Mouse (Mus musculus) liver, embryonic 13.5 days (tissue): Measurements from ENCODE around the gene Dnm3. TPM values are rescaled to one million over a fixed set of nuclear protein-coding genes. Genes with fewer than 3 reads are reported as not detected.
A peak's percentile ranks its signal among the peaks of the same experiment; 100 is the strongest.

ENCODE experiments used
- ATAC-seq: fragments of 200-750 bp; cut with Nextera tagmentation; 2 replicates; pipeline ENCODE4 v1.8.0; 2017; ENCODE audit warnings: low read depth, mild to moderate bottlenecking, moderate number of reproducible peaks, moderate library complexity
- DNase-seq: peaks from one replicate; pipeline ENCODE4 v3.0.0; 2022
- H3K27ac ChIP-seq: fragments of 300-500 bp; sonication (generic); 2 replicates; pipeline ENCODE4 v1.5.1; 2015; ENCODE audit warnings: moderate library complexity, mild to moderate bottlenecking, inconsistent platforms
- H3K27me3 ChIP-seq: fragments of 300-500 bp; sonication (generic); 2 replicates; pipeline ENCODE4 v1.6.1; 2015; ENCODE audit warnings: mild to moderate bottlenecking, inconsistent platforms
- H3K36me3 ChIP-seq: fragments of 300-500 bp; sonication (generic); 2 replicates; pipeline ENCODE4 v1.6.1; 2015; ENCODE audit warnings: mild to moderate bottlenecking, inconsistent platforms
- H3K4me1 ChIP-seq: fragments of 300-500 bp; sonication (generic); replicated peaks from 2 replicates; pipeline ENCODE4 v1.6.1; 2015; ENCODE audit warnings: inconsistent platforms
- H3K4me2 ChIP-seq: fragments of 300-500 bp; sonication (generic); 2 replicates; pipeline ENCODE4 v1.6.1; 2015; ENCODE audit warnings: inconsistent platforms, mild to moderate bottlenecking, moderate library complexity
- H3K4me3 ChIP-seq: fragments of 300-500 bp; sonication (generic); replicated peaks from 2 replicates; pipeline ENCODE4 v1.5.1; 2015; ENCODE audit warnings: mild to moderate bottlenecking, inconsistent platforms
- H3K9ac ChIP-seq: fragments of 300-500 bp; sonication (generic); 2 replicates; pipeline ENCODE4 v1.6.1; 2015; ENCODE audit warnings: mild to moderate bottlenecking, inconsistent platforms
- H3K9me3 ChIP-seq: fragments of 300-500 bp; sonication (generic); replicated peaks from 2 replicates; pipeline ENCODE4 v1.6.1; 2016; ENCODE audit warnings: inconsistent platforms
- WGBS: fragments of 180-500 bp; shearing (Covaris S2); methylation state at CpG from one replicate; pipeline ENCODE4 v1.1.7; 2015; ENCODE audit not compliant: insufficient replicate concordance; 5-methylcytosine and 5-hydroxymethylcytosine counted together
- polyA plus RNA-seq: library from polyadenylated mRNA; unstranded; fragments of >200 nt; fragmentation: Nextera tagmentation; extraction: Ambion mirVana; gene quantifications from 2 replicates; pipeline ENCODE4 v1.2.1, GENCODE M21; 2015

Gene Dnm3
- polyA plus RNA-seq, 1 experiment from 2014 or later = 1.2 TPM

DNA sequence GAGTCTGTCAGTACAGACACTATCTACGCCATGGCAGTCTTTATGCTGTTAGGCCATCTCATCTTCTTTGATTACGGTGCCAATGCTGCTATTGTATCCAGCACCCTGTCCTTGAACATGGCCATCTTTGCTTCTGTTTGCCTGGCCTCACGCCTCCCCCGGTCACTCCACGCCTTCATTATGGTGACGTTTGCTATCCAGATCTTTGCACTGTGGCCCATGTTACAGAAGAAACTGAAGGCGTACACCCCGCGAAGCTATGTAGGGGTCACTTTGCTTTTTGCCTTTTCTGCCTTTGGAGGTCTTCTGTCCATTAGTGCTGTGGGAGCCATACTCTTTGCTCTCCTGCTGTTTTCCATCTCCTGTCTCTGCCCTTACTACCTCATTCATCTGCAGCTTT, 507.0 kb downstream of the Dnm3 start:
- 88% methylated on average over 9 of the region's 9 CpGs for WGBS
- H3K9ac ChIP-seq = no peak overlapping the region
- no peak overlapping the region for H3K27ac ChIP-seq
- H3K4me3 ChIP-seq = no peak overlapping the region
- no peaks in the 10 kb centered on the region; the same call in 1 of the 2 replicates for H3K27me3 ChIP-seq
- peaks cover 36% of the 10 kb centered on the region for H3K4me1 ChIP-seq
- H3K4me2 ChIP-seq = peak overlapping the region; percentile 66; the same call in 1 of the 2 replicates
- H3K9me3 ChIP-seq = no peaks in the 10 kb centered on the region
- peaks cover 10% of the 10 kb centered on the region for H3K36me3 ChIP-seq
- DNase-seq (no peak), ATAC-seq (no peak)

DNA sequence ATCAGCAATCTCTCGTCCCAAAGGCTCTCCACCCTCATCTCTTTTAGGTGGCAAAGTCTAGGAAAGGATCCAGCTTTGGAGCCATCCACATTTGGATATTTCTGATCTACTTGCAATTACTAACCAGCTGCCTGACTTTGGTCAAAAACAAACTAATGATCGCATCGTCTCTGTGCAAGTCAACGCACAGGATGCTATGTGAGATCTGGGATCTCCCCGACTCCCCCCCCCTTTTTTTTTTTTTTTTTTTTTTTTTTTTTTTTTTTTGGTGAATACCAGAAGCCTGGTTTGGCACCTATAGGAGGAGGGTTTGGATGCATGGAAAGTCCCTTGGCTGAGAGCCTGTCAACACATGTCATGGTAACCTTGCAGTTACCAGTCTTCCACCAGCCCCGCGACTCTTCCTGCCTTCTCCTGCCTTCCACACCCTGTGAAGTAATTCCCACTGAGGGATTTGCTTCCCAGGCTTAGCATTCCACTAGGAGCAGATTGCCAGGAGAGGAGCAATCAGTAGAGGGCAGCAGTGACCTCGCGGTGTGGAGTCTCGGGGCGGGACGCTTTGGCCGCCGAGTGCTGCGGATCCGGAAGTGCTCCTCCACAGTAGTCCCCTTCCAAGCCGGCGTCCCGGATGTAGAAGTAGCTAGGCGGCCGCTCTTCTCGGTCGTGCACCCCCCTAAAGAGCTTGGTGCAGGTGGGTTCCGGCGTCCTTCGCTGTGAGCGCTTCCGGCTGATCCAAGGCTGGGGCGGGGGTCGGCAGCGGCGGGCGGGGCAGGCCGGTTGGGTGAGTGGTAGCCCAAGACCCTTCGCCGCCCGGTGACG, 509.0 kb downstream of the Dnm3 start, which contains the start of gene Pigc:
TSS of gene Pigc (plus strand) at position 598 of the 819 bp plus-strand sequence.
- Histone ChIP-seq H3K27ac (peak within 1 kb of the TSS; percentile 67), H3K4me1 (peaks cover 23% of the 10 kb centered on the region), H3K36me3 (peaks cover 10% of the 10 kb centered on the region), H3K9ac (peak within 1 kb of the TSS; percentile 85), H3K27me3 (peaks cover 7% of the 10 kb centered on the region; the same call in 1 of the 2 replicates), H3K9me3 (no peaks in the 10 kb centered on the region), H3K4me2 (peak within 1 kb of the TSS; percentile 66), H3K4me3 (peak within 1 kb of the TSS; percentile 72)
- DNase-seq (peak; percentile 84), ATAC-seq (peak; percentile 98)
- WGBS = 5% methylated on average over 38 of the region's 38 CpGs

DNA sequence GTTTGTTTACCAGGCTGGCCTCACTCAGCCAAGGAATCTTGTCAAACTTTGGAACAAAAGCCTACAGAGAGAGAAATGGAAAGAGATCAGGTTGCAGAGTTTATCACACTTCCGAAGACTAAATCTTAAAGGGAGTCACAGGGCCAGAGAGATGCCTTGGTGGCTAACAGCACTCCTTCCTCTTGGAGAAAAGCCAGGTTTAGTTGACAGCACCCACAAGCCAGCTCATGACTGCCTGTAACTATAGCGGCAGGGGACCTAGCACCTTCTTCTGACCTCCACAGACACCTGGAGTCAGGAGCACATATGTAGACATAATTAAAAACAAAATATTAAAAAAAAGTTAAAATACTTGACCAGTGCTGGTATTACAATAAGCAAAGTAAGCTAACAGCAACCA, 509.9 kb downstream of the Dnm3 start:
- H3K27ac ChIP-seq = no peak overlapping the region
- no peak overlapping the region for H3K4me2 ChIP-seq
- H3K27me3 ChIP-seq = peaks cover 7% of the 10 kb centered on the region; the same call in 1 of the 2 replicates
- H3K4me3 ChIP-seq = no peak overlapping the region
- no peak overlapping the region for H3K9ac ChIP-seq
- no peaks in the 10 kb centered on the region for H3K9me3 ChIP-seq
- peaks cover 10% of the 10 kb centered on the region for H3K36me3 ChIP-seq
- 81% methylated on average over 2 of the region's 2 CpGs for WGBS
- H3K4me1 ChIP-seq = peaks cover 18% of the 10 kb centered on the region
- DNase-seq (no peak), ATAC-seq (no peak)

- WGBS = 46% methylated on average over 3 of the region's 3 CpGs
- no peak for DNase-seq
Observed at GRCm38 (mm10) chr1:161962465-161963377, 515.1 kb downstream of the Dnm3 start.

DNA sequence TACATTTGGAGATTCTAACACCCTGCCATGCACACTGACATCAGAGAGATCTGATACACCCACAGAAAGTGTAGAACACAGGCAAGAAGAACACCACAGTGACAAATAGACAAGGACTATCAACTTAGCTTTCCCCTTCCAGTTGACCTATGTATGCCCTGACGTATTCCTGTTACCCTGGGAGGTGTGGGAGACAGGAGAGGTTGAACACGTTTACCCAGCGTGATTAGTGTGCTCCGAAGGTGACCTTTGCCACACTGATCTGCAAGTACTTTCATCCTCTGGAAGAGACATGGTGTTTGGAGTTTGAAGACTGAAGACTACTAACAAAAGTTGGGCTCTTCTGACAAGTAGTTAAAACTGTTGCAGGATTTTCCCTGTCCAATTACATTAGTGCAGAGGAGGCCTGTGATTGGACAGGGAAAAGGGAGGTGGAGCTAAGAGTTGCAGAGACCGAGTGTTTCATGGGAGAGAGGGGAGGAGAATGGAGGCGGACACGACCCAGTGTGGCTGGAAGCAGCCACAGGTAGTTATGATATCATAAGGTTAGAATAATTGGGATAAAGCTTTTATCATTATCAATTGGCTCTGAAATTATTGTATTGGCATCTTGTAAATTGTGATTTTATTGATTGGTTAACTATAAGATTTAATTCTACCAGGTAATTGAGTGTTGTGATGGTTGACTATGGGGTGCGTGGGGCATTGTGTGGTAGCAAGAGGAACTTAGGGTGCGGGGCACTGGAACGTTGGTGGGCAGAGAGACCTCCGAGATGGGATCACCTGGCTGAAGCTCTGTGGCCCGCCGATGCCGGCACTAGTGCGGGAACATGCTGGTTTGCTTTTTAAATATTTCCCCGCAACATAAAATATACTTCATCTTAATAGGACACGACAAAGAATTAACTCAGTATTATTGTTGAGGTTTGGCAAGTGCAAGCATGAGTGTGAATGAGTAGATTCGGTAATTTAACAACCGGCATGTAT, 519.6 kb downstream of the Dnm3 start:
- ATAC-seq = no peak
- 73% methylated on average over 19 of the region's 19 CpGs for WGBS
- no peaks in the 10 kb centered on the region for H3K36me3 ChIP-seq
- DNase-seq = no peak
- no peaks in the 10 kb centered on the region for H3K4me1 ChIP-seq
- H3K9ac ChIP-seq = no peak overlapping the region
- no peak overlapping the region for H3K27ac ChIP-seq
- no peaks in the 10 kb centered on the region for H3K27me3 ChIP-seq
- H3K9me3 ChIP-seq = no peaks in the 10 kb centered on the region
- H3K4me3 ChIP-seq = no peak overlapping the region
- H3K4me2 ChIP-seq = no peak overlapping the region

More at GRCm38 (mm10) chr1:161962465-161963377, 515.1 kb downstream of the Dnm3 start:
- no peak overlapping the region for H3K4me2 ChIP-seq
- H3K27ac ChIP-seq = no peak overlapping the region; the same call in 1 of the 2 replicates
- no peak for ATAC-seq
- no peak overlapping the region for H3K9ac ChIP-seq
- no peak overlapping the region for H3K4me3 ChIP-seq
- peaks cover 7% of the 10 kb centered on the region; the same call in 1 of the 2 replicates for H3K27me3 ChIP-seq
- no peaks in the 10 kb centered on the region for H3K4me1 ChIP-seq
- no peaks in the 10 kb centered on the region for H3K9me3 ChIP-seq
- no peaks in the 10 kb centered on the region for H3K36me3 ChIP-seq

DNA sequence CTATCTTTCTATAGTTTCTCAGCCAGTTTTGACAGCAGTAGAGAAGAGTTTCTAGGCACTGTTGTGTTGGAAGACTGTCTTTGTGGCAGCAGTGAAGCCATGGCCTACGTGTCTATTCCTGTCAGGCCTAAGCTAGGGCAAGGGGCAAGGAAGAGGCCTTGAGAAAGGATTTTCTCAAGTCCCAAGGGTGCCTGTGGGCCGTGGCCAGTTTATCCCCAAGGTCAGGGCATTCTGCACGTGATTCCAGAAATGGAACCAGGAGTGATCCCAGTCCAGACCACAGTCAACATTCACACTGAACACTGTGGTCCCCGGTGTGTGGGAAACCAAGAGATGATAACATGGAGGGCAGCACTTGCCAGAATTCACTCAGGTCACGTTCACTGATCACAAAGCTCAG, 522.0 kb downstream of the Dnm3 start:
- Histone ChIP-seq H3K9me3 (no peaks in the 10 kb centered on the region), H3K4me2 (no peak overlapping the region), H3K4me1 (no peaks in the 10 kb centered on the region), H3K9ac (no peak overlapping the region), H3K36me3 (no peaks in the 10 kb centered on the region), H3K27ac (no peak overlapping the region), H3K4me3 (no peak overlapping the region), H3K27me3 (no peaks in the 10 kb centered on the region)
- ATAC-seq = no peak
- DNase-seq = no peak
- WGBS = 53% methylated on average over 5 of the region's 5 CpGs

DNA sequence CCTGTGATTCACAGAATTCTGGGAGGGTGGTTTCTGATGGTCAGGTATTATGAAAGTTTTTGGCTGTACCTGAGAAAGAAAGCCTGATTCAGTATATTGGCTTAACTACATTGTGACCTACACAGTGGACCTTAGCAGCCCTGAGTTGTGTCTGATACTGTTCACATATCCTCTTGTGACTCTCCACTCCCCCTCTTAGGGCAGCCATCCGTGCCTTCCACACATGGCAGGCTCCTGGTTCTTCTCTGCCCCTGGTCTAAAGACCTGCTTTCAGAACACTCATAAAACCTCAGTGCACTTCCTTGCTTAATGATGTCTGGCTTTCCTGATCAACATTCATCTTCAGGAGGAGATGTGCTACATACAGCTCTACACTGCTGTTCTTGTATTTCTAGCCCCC, 525.2 kb downstream of the Dnm3 start:
- H3K9ac ChIP-seq = no peak overlapping the region
- ATAC-seq = no peak
- no peaks in the 10 kb centered on the region for H3K27me3 ChIP-seq
- H3K4me3 ChIP-seq = no peak overlapping the region
- no peaks in the 10 kb centered on the region for H3K36me3 ChIP-seq
- no peak overlapping the region for H3K4me2 ChIP-seq
- H3K27ac ChIP-seq = no peak overlapping the region
- no peaks in the 10 kb centered on the region for H3K9me3 ChIP-seq
- 37% methylated on average over 1 of the region's 1 CpGs for WGBS
- H3K4me1 ChIP-seq = no peaks in the 10 kb centered on the region
- no peak for DNase-seq

DNA sequence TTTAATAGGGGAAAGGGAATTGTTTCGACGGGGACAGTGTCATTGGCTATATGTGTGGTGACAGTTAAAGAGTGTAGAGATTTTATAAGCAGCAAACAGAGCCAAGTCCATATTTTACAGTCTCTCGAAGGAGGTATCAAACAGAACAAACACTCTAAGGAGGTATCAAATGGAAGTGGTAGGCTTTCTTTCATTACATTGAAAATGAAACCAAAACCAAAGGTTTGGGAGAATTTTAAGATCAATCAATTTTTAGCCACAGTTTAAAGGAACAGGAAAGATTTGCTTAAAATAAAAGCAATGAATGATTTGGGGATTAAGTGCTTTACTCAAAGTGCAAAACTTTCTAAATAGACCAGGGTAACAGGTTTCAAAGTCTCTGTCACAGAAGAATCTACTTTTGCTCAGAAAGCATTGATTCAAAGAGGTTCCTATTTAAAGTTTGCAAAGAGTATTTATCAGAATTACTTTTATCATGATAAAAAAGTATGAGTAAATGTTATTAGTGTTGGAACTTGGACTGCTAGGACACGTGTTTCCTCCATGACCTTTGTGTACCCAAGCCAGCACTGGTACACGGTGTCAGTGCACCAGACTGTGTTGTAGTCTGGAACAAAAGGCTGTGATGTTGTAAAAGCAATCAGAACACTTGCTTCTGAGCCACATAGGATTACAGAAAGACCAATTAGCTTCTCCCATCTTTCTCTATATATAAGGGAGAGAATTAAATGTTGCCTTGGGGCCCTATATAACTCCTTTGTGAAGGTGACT, 526.6 kb downstream of the Dnm3 start:
- Histone ChIP-seq H3K36me3 (no peaks in the 10 kb centered on the region), H3K27me3 (no peaks in the 10 kb centered on the region), H3K4me3 (no peak overlapping the region), H3K9me3 (no peaks in the 10 kb centered on the region), H3K9ac (no peak overlapping the region), H3K4me2 (no peak overlapping the region), H3K4me1 (no peaks in the 10 kb centered on the region), H3K27ac (no peak overlapping the region)
- DNase-seq (no peak), ATAC-seq (no peak)
- WGBS = 58% methylated on average over 5 of the region's 5 CpGs

DNA sequence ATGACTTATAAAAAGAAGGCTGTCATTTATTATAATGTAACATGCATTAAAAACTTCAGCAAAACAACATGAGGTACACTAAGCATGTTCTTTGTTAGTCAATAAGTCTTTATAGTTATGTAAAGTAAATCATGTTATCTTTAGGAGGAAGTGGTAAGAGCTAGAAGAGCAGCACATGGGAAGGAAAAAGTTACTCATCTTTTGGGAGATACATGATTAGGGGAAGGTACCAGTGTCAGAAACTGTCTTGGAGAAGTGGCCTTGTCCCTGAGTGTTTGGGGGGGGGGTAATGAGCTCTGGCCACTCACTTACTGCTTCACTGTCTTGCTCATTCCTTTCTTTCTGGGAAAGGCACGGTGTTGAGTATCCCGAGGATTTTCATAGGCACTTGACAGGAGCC, 535.8 kb downstream of the Dnm3 start:
- H3K27me3 ChIP-seq = 0 out of 2 replicates have a peak, but pooled peaks cover 3% of the 10 kb centered on the region
- H3K9me3 ChIP-seq = no peaks in the 10 kb centered on the region
- no peaks in the 10 kb centered on the region for H3K4me1 ChIP-seq
- H3K4me3 ChIP-seq = no peak overlapping the region
- no peak for DNase-seq
- 55% methylated on average over 2 of the region's 2 CpGs for WGBS
- H3K9ac ChIP-seq = no peak overlapping the region
- ATAC-seq = no peak
- no peak overlapping the region for H3K4me2 ChIP-seq
- H3K36me3 ChIP-seq = no peaks in the 10 kb centered on the region
- no peak overlapping the region for H3K27ac ChIP-seq
